ENCODE assay signal across 8 mouse cellular contexts in genomic region chr14:43983897-43984296, GRCm38 (mm10). TPM values are rescaled to one million over a fixed set of nuclear protein-coding genes. Genes with fewer than 3 reads are reported as not detected.
A peak's percentile ranks its signal among the peaks of the same experiment; 100 is the strongest.
DNase-seq lines count a peak whose midpoint lies in the region; ATAC-seq and TF ChIP-seq lines count a peak whose summit lies in the region.
"Had no signal": no experiment of that assay in that cellular context is flagged by ENCODE, and none has a peak within 500 bp of the region (broad histone marks: within the 10 kb centered on the region; RNA-seq: fewer than 3 reads in every experiment).

No protein-coding gene starts in this region.

- no peak overlapping the region for H3K4me3 ChIP-seq in intestine, postnatal 0 days (ENCODE audit: low read depth, low read length)
- no peak overlapping the region for H3K4me3 ChIP-seq in midbrain, embryonic 11.5 days (ENCODE audit: low read depth, low read length)
- H3K4me3 ChIP-seq: limb, embryonic 15.5 days had no signal

- no peaks in the 10 kb centered on the region for H3K9me3 ChIP-seq in intestine, postnatal 0 days (ENCODE audit: control insufficient read depth)
- H3K9me3 ChIP-seq in midbrain, embryonic 11.5 days (ENCODE audit: control insufficient read depth, low read length) = no peaks in the 10 kb centered on the region
- H3K9me3 ChIP-seq: limb, embryonic 15.5 days had no signal

- peak; percentile 56; the same call in 1 of the 2 replicates for ATAC-seq in intestine, postnatal 0 days
- peak; percentile 83 for ATAC-seq in midbrain, embryonic 11.5 days (ENCODE audit: low FRiP score)

- DNase-seq in adrenal gland, postnatal 10 days = peak; percentile 80
- peak; percentile 24 for DNase-seq in embryo, embryonic 11.5 days (ENCODE audit: low read depth, low spot score)
- peak; percentile 85 for DNase-seq in heart, adult 11 months
- DNase-seq in left cerebral cortex, postnatal 25 days (ENCODE audit: low spot score in 2 of 2) = peak; percentile 29 to 43
- peak; percentile 89 for DNase-seq in midbrain, embryonic 11.5 days (ENCODE audit: low spot score, missing footprints)
- DNase-seq in right cerebral cortex, postnatal 36 days (ENCODE audit: low spot score in 2 of 2) = peak; percentile 2 to 30

- H3K4me2 ChIP-seq in intestine, postnatal 0 days (replicated peaks; ENCODE audit: low read depth) = no peak overlapping the region
- H3K4me2 ChIP-seq in midbrain, embryonic 11.5 days = no peak overlapping the region
- H3K4me2 ChIP-seq: limb, embryonic 15.5 days had no signal

- intact Hi-C loops in left cerebral cortex, postnatal 25 days (cut with DNase I) = no loop called here

- TF ChIP-seq CTCF in intestine, postnatal 0 days (IDR thresholded peaks at IDR 0.05; ENCODE audit: low read depth) = peak; percentile 76

- no peaks in the 10 kb centered on the region for H3K27me3 ChIP-seq in intestine, postnatal 0 days (replicated peaks; ENCODE audit: control insufficient read depth, insufficient read depth, low read length)
- no peaks in the 10 kb centered on the region for H3K27me3 ChIP-seq in midbrain, embryonic 11.5 days (ENCODE audit: control insufficient read depth, insufficient read depth, low read length)
- H3K27me3 ChIP-seq: limb, embryonic 15.5 days had no signal

- no peak overlapping the region for H3K27ac ChIP-seq in intestine, postnatal 0 days (ENCODE audit: low read depth, low read length)
- no peak overlapping the region for H3K27ac ChIP-seq in midbrain, embryonic 11.5 days (ENCODE audit: low read depth, low read length)
- H3K27ac ChIP-seq: limb, embryonic 15.5 days had no signal

- no peak overlapping the region for H3K9ac ChIP-seq in intestine, postnatal 0 days (ENCODE audit: low read depth, low read length)
- H3K9ac ChIP-seq in midbrain, embryonic 11.5 days (ENCODE audit: low read length) = no peak overlapping the region
- H3K9ac ChIP-seq: limb, embryonic 15.5 days had no signal

- H3K36me3 ChIP-seq in intestine, postnatal 0 days (ENCODE audit: control insufficient read depth, insufficient read depth) = no peaks in the 10 kb centered on the region
- H3K36me3 ChIP-seq in midbrain, embryonic 11.5 days (ENCODE audit: control insufficient read depth, insufficient read depth, low read length) = no peaks in the 10 kb centered on the region
- H3K36me3 ChIP-seq: limb, embryonic 15.5 days had no signal

- H3K4me1 ChIP-seq in intestine, postnatal 0 days (replicated peaks; ENCODE audit: control insufficient read depth, insufficient read depth, low read length) = no peaks in the 10 kb centered on the region
- H3K4me1 ChIP-seq in midbrain, embryonic 11.5 days (ENCODE audit: control insufficient read depth, insufficient read depth, low read length) = no peaks in the 10 kb centered on the region
- H3K4me1 ChIP-seq: limb, embryonic 15.5 days had no signal

- WGBS in intestine, postnatal 0 days = 0% methylated on average over 3 of the region's 4 CpGs
- WGBS in midbrain, embryonic 11.5 days = 0% methylated on average over 3 of the region's 4 CpGs

RNA-seq across cellular contexts. Expression of gene Ang6, which starts 18.2 kb away (rescaled TPM):
- not detected for total RNA-seq in adrenal gland, postnatal 10 days (2021)
- polyA plus RNA-seq in intestine, postnatal 0 days (2015; fragmentation: Nextera tagmentation; extraction: Ambion mirVana) = not detected in 2 replicates
- total RNA-seq in left cerebral cortex, postnatal 25 days (2021) = not detected
- polyA plus RNA-seq in midbrain, embryonic 11.5 days (2014; fragmentation: Nextera tagmentation; extraction: Ambion mirVana) = not detected in 2 replicates
- polyA plus RNA-seq: limb, embryonic 15.5 days had no signal

RNA-seq across cellular contexts. Expression of gene Ang5, which starts 27.0 kb away (rescaled TPM):
- total RNA-seq in adrenal gland, postnatal 10 days (2021) = not detected
- polyA plus RNA-seq in intestine, postnatal 0 days (2015; fragmentation: Nextera tagmentation; extraction: Ambion mirVana) = not detected in 2 replicates
- not detected for total RNA-seq in left cerebral cortex, postnatal 25 days (2021)
- not detected in 2 replicates for polyA plus RNA-seq in midbrain, embryonic 11.5 days (2014; fragmentation: Nextera tagmentation; extraction: Ambion mirVana)
- polyA plus RNA-seq: limb, embryonic 15.5 days had no signal

RNA-seq across cellular contexts. Expression of gene Gm8113, which starts 58.7 kb away (rescaled TPM):
- 1 to 10 TPM; 1.6 to 4.7 TPM for total RNA-seq in adrenal gland, postnatal 10 days (2021)
- polyA plus RNA-seq in intestine, postnatal 0 days (2015; fragmentation: Nextera tagmentation; extraction: Ambion mirVana) = 2.6 and 3.5 TPM in 2 replicates
- total RNA-seq in left cerebral cortex, postnatal 25 days (2021) = not detected
- polyA plus RNA-seq in midbrain, embryonic 11.5 days (2014; fragmentation: Nextera tagmentation; extraction: Ambion mirVana) = 3.8 and 4.0 TPM in 2 replicates

Comparison
In these comparisons a context has a peak if more than half of its experiments do, and no peak if none do; other contexts are left out.
1. DNase-seq: peak in every context shown above with its lines; median percentile 89 in midbrain, embryonic 11.5 days; 85 in heart, adult 11 months; 80 in adrenal gland, postnatal 10 days; 36 in left cerebral cortex, postnatal 25 days; 24 in embryo, embryonic 11.5 days; 16 in right cerebral cortex, postnatal 36 days.